Mouse (Mus musculus): ENCODE measurements around the gene Abhd15.

Gene Abhd15

DNA sequence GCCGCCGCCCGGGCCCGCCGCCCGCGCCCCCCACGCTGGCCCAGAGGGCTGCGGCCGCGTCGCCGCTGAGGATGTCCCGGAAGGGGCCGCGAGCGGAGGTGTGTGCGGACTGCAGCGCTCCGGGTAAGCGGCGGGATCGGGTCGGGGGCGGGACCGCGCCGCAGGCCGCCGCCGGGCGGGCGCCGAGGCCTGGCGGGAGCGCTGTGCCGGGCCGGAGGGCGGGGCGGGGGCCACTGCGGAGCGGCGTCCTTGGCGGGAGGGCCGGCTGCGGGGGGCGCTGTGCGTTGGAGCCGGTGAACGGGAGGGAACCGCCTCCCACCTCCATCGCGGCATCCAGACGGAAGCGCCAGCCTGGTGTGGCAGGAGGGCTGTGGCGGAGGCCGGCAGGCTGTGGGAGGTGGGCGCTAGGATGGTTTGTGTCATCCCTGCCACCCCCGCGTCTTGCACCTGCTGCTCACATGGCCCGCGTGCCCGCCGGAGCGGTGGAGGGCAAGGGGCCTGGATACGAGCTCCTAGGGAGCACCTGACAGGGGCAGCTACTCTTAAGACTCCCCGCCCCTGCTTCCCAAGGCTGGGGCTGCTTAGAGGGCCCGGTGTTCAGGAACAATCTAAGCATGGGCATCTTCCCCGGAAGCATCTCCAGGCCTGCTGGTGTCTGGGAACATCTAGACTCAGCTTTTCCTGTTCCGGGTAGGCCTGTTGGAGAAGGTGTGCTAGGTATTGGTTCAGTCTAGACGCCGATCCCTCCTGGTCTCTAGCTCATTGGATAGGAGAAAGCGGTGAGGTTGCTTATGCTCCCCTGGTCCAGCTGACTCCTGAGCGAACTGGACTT, 21.2 kb upstream of the Abhd15 start, which contains the start of gene Git1:
Git1 (plus strand) TSS at position 51 of the 832 bp plus-strand sequence.
- DNase-seq (ENCODE audit: low read depth, low spot score), result peak; percentile 62

DNA sequence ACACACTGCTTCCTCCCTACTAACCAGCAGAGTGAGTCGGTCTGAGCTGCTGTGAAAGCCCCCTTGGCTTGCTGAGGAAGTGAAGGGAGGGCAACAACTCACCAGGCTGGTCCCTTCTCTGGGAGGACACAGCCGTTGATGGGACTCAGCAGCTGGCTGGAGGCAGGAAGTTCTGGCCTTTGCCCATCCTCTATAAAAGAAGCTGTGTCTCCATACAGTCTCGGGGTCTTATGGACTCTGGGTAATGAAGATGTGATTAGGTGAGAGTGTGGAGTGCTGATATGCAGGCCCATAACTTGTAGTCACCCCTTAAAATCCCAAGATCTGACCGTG, 20.6 kb upstream of the Abhd15 start:
- no peak for DNase-seq (ENCODE audit: low read depth, low spot score)

DNA sequence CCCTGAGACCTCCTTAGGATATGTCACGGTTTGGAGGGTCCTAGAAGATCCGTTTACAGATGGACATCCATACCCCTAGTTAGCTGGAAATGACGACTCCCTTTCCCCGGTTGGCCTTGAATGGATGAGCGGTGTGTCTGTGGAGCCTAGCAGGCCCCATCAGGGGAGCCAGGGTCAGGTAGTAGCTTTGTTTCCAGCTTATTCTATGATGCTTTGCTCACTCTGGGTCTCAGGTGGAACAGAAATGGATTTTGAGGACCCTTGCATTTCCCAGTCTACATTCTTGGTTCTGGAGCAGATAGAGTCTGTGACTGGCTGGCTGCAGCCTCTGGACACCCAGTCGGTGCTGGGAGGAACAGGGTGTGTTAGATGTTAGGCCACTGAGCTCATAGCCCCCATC, 20.1 kb upstream of the Abhd15 start:
- DNase-seq (ENCODE audit: low read depth, low spot score), result no peak

DNA sequence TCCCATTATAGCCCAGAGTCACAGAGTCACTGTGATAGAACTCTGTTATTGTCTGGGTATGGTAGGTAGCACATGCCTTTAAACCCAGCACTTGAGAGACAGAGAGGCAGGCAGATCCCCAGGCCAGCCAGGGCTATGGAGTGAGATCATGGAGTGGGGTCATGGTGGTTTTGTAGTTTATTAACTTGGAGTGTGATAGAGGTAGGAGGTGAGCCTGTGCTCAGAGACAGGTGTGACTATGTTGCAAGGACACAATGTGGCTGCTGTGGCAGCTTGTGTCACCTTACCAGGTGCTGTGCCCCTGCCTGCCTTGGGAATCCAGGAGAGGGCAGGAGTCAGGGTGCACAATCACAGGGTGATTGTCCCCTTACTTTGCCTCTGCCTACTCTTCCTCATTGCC, 19.4 kb upstream of the Abhd15 start:
- DNase-seq (ENCODE audit: low read depth, low spot score), result no peak

DNA sequence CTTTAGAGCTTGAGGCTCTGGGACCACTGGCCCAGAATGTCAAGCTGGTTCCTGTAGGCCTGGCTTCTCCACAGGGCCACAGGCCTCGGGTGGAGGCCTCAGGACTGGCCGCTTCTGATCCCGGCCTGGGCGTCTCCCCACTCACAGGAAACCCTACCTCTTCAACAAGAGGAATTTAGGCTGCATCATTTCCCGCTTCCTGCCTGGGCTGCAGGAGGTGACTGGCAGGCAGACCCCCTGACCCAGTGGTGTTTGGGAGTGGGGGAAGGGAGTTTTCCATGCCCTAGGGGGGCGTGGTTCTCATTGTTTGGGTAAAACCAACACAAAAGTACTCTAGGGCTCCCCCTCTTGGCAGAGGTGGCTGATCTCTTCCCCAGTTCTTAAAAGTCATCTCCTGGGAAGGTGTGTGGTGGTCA, 17.6 kb upstream of the Abhd15 start:
- DNase-seq (ENCODE audit: low read depth, low spot score), result peak; percentile 79

DNA sequence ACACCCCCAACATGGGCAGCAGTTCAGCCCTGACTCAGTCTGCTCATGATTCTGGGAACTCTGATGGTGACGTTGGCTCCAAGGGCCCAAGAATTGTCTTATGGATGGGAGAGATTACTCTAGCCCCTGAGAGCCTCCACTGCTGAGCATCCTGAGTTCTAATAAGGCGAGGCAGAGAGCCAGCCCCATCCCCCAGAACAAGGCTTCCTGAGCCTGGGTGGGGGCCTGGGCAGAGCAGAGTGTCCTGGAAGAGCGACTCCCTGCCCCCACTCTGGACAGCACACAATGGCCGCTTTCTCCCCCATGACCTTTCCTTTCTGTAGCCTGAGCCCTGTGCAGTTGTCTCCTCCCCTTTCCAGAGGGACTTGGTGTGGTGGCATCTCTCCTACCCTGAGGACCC, 17.1 kb upstream of the Abhd15 start:
- no peak for DNase-seq (ENCODE audit: low read depth, low spot score)

DNA sequence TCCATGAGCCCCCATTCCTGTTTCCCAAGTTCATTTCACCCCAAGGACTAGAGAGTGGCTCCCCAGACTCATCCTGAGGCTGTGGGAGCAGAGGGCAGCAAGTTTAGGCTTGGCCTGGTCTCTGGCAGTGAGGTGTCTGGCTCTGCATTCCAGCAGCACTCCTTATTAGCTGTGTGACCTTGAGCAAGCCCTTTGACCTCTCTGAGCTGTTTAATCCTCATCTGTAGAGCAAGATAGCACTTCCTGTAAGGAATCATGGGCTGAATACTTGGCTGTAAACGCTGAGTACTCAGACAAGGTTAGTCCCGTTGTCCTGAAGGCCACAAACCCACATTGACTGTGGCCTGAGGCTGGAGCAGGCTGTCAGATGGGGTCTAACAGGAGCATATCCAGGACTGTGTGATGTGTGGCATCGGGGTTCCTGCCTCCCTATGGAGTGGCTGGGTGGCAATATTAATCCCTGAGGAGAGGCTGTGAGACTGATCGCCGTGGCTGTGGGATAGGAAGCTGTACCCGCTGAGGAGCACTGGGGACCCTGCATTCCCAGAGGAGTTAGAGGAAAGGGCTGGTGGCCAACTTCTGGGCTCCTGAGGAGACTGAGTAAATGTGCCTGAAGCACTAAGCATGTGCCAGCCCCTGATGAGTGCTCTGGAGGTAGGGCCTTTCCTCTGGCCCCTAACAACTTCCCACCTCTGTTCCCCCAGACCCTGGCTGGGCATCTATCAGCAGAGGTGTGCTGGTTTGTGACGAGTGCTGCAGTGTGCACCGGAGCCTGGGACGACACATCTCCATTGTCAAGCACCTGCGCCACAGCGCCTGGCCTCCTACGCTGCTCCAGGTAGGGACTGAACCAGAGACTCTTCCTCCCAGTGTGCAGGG, 16.4 kb upstream of the Abhd15 start:
- DNase-seq (ENCODE audit: low read depth, low spot score), result no peak

DNA sequence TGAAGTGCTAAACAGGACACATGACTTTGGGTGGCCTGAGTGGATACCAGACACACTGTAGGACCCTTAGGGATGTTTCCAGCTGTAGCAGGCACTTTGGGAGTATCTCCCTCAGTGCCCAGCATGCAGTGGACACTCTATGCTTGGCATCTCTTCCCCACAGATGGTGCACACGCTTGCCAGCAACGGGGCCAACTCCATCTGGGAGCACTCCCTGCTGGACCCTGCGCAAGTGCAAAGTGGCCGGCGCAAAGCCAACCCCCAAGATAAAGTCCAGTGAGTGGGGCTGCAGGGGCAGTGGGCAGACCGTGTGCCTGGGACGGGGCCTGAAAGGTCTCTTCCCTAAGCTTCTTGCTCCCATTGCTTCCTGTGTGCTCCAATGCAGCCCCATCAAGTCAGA, 15.6 kb upstream of the Abhd15 start:
- no peak for DNase-seq (ENCODE audit: low read depth, low spot score)

DNA sequence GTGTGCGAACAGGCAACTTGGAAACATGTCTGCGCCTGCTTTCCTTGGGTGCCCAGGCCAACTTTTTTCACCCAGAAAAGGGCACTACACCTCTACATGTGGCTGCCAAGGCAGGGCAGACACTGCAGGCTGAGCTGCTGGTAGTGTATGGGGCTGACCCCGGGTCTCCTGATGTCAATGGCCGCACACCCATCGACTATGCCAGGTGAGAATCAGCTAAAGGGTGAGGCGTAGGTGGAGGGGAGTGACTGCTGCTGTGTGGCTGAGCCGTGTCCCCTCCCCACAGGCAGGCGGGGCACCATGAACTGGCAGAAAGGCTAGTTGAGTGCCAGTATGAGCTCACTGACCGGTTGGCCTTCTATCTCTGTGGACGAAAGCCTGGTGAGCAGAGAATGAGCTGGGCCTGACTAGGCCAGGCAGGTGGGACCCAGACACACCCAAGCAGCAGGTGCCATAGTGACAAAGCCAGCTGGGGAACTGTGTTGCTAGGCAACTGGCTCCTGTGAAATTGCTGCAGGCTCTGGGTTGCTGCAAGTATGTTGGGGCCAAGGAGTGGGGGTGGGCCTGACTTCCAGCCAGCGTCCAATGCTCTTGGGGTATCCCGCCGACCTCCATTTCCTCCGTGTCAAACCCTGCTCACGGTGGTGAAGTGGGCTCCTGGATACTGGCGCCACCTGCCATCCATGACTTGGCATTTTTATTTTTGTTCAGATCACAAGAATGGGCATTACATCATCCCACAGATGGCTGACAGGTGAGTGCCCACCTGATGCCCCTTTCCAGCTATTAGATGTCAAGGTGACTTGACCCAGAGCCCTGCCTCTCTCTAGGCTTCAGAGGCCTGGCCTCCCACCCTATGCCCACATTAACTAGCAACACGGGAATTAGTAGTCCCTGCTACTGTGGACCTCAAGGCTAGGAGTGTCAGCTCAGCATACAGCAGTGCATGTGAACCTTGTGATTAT, 14.3 kb upstream of the Abhd15 start:
- DNase-seq (ENCODE audit: low read depth, low spot score), result no peak

DNA sequence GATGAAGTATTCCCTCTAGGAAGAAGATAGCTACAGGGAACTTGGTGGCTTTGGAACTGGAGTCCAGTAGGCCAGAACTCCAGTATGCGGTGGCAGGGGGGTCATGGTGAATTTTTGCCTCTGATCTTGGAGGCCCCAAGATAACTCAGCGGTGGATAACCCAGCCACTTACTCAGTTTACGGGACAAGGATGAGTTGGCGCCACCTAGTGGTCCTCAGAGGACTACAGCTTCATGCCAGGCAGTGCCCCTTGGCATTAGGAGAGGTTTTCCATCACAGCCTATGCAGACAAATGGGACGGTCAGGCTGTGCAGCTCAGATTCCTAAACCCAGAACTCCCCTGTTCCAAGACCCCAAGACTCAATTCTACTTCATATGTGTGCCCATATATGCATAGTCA, 13.5 kb upstream of the Abhd15 start:
- DNase-seq (ENCODE audit: low read depth, low spot score), result peak; percentile 91

DNA sequence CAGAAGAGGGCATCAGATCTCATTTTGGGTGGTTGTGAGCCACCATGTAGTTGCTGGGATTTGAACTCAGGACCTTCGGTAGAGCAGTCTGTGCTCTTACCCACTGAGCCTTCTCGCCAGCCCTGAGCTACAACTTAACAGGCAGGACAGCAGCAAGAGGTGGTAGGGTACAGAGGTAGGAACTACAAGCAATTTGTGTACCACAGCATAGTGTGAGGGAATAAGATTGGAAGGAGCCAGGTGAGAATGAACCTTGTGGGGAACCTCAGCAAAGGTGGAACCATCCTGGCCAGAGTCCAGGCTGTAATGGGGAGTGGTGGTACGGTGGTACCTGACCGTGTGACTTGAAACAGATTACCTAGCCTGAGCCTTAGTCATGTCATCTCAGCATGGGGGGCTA, 12.9 kb upstream of the Abhd15 start:
- DNase-seq (ENCODE audit: low read depth, low spot score), result no peak

DNA sequence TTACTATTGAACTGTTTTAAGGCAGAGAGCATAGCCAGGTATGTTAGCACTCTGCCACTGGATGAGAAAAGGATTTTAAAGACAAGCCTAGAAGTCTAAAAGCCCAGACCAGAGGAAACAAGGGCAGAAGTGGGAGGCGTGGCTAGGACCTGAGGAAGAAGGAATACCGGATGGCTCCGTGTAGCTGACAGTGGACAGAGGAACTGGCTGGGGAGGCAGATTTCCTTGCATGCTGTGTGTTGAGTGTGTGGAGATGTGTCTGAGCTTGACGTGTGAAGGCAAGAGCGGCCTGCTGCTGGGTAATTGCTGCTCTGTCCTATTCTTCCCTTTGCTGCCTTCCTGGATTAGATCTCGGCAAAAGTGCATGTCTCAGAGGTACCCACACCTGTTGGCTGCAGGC, 12.4 kb upstream of the Abhd15 start:
- no peak for DNase-seq (ENCODE audit: low read depth, low spot score)

DNA sequence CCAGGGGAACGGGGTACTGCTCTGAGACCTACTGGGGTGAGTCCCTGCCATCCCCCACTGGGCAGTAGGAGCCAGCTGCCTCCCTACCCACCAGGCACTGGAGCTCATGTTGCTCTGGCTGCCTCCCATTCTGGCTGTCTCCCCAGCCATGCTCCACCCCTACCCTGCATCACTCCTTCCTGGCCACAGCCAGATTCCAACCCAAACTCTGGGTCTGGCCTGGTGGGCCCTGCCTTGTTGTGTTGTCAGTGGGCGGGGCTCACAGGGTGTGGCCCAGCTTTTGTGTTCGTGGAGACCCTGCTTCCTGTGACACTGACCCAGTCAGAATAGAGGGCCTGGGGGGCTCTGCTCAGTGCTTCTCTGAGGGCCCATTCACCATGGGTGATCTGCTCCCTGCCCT, 11.4 kb upstream of the Abhd15 start:
- DNase-seq (ENCODE audit: low read depth, low spot score), result no peak

DNA sequence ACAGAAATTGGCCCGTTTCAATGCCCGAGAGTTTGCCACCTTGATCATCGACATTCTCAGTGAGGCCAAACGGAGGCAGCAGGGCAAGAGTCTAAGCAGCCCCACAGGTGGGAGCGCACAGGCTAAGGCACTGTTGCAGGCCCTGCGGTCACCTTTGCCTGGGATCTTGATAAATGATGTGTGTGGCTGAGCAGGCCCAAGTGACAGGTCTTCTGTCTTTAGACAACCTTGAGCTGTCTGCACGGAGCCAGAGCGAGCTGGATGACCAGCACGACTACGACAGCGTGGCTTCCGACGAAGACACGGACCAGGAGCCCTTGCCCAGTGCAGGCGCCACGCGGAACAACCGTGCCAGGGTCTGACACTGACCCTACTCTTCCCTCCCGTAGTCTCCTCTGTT, 10.5 kb upstream of the Abhd15 start:
- no peak for DNase-seq (ENCODE audit: low read depth, low spot score)

DNA sequence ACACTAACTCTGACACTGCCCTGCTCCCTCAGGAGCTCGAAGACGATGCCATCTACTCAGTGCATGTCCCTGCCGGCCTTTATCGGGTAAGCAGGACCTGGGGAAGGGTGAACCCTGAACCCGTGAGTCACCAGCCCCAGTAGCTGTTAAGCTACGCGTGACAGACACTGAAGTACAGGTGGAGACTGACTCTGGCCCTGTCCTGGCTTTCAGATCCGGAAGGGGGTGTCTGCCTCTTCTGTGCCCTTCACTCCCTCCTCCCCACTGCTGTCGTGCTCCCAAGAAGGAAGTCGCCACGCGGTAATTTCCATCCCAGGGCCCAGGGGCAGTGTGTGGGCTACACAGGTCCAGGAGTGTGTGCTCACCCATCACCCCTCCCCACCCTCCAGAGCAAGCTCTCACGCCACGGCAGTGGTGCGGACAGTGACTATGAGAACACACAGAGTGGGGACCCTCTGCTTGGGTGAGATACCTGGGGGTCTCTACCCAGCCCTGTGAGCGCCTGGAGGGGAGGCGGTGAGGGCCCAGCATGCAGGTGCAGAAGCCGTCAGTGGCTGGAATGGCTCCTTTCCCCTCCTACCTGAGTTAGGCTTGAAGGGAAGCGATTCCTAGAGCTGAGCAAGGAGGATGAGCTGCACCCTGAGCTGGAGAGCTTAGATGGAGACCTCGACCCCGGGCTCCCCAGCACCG, 9.5 kb upstream of the Abhd15 start:
- DNase-seq (ENCODE audit: low read depth, low spot score), result no peak

DNA sequence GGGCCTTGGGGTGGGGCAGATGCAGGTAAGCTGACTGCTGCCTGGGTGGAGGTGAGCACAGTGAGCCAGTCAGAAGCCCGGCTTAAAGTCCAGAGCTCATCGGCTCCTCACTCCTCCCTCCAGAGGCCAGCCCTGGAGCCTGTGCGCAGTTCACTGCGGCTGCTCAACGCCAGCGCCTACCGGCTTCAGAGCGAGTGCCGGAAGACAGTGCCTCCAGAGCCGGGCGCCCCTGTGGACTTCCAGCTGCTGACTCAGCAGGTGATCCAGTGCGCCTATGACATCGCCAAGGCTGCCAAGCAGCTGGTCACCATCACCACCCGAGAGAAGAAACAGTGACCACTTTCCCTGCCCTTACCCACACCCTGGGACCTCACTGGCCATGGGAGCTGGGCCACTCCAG, 8.6 kb upstream of the Abhd15 start:
- no peak for DNase-seq (ENCODE audit: low read depth, low spot score)

DNA sequence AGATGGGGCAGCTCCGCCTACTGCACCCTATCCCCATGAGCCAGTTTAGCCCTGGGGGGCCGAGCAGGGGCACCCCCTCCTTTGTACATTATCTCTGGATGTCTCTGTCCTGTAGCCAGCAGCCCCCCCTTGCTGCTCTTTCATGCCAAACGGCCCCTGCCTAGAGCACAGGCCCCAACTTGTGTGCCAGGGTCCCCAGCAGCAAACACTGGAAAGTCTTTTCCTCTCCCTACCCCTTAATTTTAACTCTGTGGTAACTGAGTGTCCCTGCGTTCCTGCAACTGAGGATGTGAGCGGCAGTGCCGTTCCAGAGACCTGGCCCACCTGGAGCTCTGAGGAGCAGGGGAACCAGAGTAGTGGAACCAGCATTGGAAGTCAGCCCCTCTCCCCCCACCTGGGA, 8.0 kb upstream of the Abhd15 start:
- no peak for DNase-seq (ENCODE audit: low read depth, low spot score)

DNA sequence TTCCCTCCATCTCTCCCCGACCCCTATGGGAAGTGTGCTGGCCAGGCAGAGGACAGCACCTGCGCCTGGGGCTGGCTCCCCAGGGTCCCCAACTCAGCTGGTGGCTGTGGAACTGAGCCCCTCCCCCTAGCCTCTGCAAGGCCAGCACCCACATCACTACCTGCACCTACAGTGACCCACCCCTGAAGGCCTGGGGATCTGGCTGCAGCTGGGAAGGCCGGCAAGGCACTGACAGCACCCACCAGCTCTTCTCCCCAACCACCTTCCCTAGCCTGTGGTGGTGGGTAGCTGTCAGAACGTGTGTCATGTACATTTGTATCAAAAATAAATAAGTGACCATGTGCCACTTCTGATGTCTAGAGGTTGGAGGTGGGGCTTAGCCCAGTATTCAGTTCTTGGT, 7.5 kb upstream of the Abhd15 start:
- DNase-seq (ENCODE audit: low read depth, low spot score), result no peak

DNA sequence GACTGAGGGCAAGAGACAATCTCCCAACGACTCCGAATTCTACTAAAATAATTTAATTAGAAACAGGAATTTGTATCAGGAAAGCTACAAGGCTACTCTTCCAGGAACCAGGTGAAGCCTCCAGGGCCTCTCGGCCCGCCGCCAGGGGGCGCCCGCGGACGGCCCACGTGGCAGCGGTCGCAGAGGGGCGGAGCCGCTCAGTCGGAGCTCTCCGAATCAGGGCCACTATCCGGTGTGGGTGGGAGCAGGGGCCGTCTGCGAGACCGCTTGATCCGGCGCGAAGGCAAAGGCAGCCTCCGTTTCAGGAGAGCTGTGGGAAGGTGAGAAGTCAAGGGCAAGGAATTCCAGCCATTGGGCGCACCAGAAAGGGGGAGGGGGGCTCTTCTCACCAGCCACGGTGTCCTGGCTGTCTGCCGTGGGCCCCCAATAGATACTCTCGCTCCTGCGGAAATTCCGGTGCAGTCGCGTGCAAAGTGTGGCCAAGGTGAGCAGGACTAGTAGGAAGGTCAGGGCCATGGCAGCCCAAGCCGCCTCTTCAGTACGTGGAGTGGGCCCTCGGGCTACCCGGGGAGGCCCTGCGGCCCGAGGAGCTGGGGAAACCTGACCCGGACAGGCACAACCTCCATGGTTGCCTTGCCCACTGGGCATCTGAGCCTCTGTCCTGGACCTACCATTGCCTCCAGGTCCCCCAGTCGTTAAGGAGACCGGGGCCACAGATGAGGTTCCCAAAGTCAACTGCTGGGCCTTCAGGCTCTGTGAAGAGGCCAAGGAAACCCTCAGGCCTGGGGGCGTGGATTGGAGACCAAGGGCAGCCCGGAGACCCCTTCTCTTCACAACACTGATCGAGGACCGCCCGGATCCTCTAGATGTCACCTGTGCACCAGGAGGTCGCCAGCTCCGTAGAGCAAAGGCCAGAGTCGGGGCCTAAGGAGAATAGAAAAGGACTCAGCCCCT, 6.6 kb upstream of the Abhd15 start:
- peak; percentile 92 for DNase-seq (ENCODE audit: low read depth, low spot score)

DNA sequence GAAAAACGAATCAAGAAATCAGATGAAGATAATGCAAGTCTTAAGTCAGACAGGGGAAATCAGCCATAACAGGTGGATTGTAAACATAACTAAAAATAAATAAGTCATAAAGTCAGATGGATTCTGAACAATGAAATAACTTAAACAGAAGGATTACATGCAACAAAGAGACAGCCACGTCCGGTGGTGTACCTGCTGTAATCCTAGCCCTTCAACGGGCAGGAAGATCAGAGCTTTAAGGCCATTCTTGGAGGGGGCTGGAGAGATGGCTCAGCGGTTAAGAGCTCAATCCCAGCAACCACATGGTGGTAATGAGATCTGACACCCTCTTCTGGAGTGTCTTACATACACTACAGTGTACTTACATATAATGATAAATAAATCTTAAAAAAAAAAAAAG, 3.6 kb upstream of the Abhd15 start:
- DNase-seq (ENCODE audit: low read depth, low spot score), result no peak
